Mouse (Mus musculus): Measurements from ENCODE around the gene Mef2c.

Gene Mef2c

GRCm38 (mm10) chr13:83615875-83616274 lies 112.0 kb downstream of the Mef2c start:
- no peak for DNase-seq

DNA sequence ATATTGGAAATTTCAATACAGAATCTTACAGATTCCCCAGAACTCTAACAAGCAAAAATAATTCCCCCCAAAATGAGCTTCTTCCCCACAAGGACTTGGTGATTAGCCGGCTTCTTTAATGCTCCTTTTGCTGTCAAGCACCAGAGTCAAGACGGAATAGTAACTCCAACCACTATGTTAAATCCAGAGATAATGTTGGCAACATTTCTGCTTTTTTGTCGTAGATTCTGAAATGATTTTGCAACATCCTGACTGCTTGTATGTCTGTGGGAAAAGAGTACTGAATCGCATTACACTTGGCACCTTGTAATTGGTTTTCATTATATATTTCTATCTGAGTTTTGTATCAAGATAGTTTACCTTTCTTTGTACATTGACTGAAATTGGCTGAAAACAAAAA lies 120.8 kb downstream of the Mef2c start:
- no peak for DNase-seq

- no peak for DNase-seq
Measured at GRCm38 (mm10) chr13:83627429-83627828, 123.6 kb downstream of the Mef2c start.

GRCm38 (mm10) chr13:83628139-83628538 lies 124.3 kb downstream of the Mef2c start:
- no peak for DNase-seq

GRCm38 (mm10) chr13:83633155-83633554 lies 129.3 kb downstream of the Mef2c start:
- no peak for DNase-seq

DNA sequence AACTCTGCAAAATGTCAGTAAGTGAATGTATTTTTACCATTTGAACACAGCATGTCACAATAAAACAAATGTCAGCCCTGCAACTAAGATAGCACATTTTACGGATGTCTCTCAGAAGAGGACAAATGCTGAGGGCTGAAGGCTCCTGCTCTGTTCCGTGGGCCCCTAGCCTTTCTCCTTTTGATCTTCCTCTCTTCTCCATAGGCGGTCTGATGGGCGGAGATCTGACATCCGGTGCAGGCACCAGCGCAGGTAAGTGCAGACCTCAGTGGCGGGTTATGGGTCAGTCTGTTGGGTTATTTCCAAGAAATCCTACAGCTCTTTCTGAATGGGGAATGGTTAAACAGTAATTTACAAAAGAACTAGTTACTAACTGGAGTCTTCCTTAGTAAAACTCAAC lies 131.4 kb downstream of the Mef2c start:
- no peak for DNase-seq

GRCm38 (mm10) chr13:83637666-83638065 lies 133.8 kb downstream of the Mef2c start:
- no peak for DNase-seq

- DNase-seq, result no peak
Measured at GRCm38 (mm10) chr13:83638735-83639134, 134.9 kb downstream of the Mef2c start.

GRCm38 (mm10) chr13:83649051-83649450 lies 145.2 kb downstream of the Mef2c start:
- no peak for DNase-seq

DNA sequence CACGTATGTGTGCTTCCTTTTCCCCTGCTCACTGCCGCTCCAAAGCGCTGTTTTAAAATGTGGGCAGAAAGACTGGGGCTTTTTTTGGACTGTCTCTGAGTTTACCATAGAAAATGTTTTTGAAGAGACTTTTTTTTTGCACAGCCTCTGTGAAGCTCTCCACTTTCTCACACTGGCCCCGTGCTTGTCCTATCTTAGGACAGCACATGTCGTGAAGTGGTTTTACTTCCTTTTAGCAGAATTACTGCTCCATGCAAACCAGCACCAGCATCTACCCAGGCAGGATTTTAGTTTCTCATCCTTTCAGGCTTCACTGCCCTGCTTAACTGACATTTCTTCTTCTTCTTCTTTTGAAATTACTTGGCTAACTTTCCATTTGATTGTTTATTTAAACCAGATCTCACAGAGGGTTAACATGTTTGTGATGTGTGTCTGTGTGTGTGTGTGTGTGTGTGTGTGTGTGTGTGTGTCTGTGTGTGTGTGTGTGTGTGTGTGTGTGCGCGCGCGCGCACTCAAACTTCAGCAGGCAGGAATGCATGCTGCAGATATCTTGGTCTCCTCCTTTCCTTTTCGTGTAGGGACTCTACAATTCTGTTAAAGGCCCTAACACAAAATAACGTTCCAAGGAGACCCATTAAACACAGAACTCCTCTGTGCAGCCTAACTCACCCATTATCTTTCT lies 146.1 kb downstream of the Mef2c start:
- DNase-seq, result no peak

DNA sequence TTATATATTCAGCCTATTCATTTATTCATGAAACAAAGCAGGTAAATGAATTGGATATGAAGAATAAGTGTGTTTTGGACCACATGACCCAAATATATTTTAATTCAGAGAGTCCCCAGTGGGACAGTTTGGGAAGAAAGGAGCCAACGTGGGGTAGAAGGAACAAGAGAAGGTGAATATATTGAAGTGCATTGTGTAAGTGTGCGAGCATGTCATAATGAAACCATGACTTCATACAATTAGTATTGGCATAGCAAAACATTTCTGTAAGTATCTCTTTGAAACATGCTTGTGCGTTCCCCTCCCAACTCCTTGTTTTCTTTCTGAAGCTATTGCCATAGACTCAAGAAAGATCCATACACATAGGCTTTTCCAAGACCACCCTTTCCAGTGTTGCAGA lies 147.0 kb downstream of the Mef2c start:
- no peak for DNase-seq

- no peak for DNase-seq
Measured at GRCm38 (mm10) chr13:83651941-83652548, 148.2 kb downstream of the Mef2c start.

DNA sequence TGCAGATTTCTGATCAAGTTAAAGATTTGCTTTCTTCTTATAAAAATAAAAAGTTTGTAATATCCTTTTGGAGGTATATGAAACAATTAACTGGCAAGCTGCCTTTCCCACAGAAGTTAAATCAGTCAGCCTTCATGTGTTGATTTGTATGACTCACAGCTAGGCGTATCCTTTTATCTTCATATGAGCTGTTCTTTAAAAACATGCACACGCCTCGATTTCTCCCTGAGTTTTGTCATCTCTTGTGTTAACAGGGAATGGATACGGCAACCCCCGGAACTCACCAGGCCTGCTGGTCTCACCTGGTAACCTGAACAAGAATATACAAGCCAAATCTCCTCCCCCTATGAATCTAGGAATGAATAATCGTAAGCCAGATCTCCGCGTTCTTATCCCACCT lies 148.7 kb downstream of the Mef2c start:
- no peak for DNase-seq

- peak; percentile 46 to 51 for DNase-seq
Measured at GRCm38 (mm10) chr13:83654889-83655769, 151.3 kb downstream of the Mef2c start.

- no peak for DNase-seq
Measured at GRCm38 (mm10) chr13:83656094-83656493, 152.3 kb downstream of the Mef2c start.

DNA sequence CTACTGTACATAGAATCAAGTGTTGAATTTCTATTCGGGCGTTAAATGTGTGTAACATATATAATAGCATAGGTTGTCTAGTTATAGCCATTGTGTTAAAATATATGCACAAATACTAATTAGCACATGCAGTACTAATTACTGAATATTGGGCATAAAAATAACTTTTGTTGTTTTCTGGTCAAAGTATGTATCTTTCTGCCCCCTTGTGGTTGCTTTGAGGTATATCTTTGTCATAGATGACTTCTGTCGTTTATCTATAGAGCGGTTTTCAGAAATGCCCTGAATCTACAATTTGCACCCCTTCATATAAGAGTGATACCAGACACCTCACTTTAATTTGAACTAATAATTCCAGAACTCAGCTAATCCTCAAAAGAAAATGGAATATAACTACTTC lies 152.9 kb downstream of the Mef2c start:
- no peak for DNase-seq

DNA sequence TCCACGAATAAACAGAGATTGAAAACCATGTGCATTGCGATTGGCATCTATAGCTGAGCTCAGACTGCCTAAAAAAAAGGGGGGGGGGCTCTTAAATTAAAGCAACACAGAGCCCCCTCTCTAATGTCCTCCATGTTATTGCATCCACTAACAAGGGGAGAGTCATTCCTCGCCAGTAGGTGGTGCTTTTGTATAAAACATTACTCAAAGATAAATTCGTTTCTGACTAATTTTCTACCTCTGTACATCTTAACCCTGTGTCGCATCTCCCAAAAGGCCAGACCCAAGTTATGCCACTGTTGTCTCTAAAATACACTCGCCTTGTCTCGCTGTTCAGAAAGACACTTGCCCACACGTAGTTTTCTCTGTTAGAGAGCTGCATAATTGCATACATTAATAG lies 156.9 kb downstream of the Mef2c start:
- DNase-seq, result no peak

- no peak for DNase-seq
Measured at GRCm38 (mm10) chr13:83661166-83661565, 157.3 kb downstream of the Mef2c start.

GRCm38 (mm10) chr13:83662089-83662551 lies 158.3 kb downstream of the Mef2c start:
- DNase-seq, result no peak

- DNase-seq, result no peak
Measured at GRCm38 (mm10) chr13:83666179-83666578, 162.3 kb downstream of the Mef2c start.

DNA sequence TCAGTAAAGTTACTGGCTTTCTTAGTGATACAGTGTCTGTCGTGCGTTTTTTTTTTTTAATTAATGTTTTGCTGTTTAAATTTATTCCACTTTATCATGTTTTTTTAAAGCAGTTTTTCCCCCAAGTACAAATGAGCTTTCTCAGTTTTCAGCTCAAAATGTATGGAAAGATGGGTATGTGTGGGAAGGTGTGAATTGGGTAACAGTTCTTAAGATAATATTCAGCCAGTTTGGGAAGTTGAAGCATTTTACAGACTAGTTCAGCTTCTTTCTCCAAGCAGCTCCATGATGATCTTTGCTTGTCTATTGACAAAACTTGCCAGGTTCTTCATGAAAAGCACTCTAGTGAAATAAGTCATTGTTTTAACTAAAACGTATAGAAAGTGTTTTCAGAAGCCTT lies 163.2 kb downstream of the Mef2c start:
- DNase-seq, result no peak

GRCm38 (mm10) chr13:83707611-83708010 lies 203.8 kb downstream of the Mef2c start:
- no peak for DNase-seq

DNA sequence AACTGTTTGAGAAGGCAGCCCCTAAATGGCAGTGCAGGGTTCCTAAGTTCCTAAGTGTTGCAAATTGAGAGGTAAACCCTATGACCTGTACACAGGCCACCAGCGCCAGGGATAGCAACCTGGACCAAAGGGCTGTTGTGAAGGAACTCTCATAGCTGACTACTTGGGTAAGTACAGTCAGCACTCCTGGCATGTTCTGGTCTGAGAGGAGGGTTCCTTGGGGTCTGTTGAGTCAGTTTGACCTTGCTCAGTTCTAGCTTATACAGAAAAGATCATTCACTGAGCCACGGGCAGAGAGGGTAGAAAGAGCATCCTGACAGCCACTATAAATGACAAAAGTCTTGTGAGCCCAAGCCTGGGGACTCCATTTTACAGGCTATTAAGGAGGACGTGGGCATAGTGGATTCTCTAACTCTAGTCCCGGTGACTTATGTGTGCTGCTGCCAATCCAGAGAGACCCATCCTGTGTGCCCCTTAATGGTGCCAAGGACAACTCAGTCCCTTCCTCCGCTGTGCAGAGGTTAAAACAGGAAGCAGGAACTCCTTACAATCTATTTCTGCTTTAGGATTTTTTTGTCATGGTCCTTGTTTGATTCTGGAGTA lies 209.0 kb downstream of the Mef2c start:
- no peak for DNase-seq
